Mouse (Mus musculus): ENCODE measurements at regions not wholly inside any gene's neighbourhood (a gene's known extent, or its start where the extent isn't known, plus 50 kb on each side); places are given as distances from the start of the nearest gene placed in this dataset.
A peak's percentile ranks its signal among the peaks of the same experiment; 100 is the strongest.

DNA sequence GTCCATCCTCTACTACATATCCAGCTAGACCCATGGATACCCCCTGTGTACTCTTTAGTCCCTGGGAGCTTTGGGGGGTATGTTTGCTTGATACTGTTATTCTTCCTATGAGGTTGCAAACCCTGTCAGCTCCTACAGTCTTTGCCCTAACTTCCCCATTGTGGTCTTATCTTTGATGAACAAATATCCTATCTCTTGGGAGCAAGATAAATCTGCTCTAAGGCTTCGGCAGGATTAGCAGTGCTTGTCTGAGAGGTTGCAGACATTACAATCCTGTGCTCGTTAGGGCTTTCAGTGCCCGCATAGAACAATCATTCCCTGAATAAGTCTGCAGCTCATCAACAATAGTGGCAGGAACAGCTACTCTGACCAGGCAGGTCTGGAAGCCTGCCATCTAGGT, 1002.7 kb upstream of the Zeb2 start:
- DNase-seq = no peak

DNA sequence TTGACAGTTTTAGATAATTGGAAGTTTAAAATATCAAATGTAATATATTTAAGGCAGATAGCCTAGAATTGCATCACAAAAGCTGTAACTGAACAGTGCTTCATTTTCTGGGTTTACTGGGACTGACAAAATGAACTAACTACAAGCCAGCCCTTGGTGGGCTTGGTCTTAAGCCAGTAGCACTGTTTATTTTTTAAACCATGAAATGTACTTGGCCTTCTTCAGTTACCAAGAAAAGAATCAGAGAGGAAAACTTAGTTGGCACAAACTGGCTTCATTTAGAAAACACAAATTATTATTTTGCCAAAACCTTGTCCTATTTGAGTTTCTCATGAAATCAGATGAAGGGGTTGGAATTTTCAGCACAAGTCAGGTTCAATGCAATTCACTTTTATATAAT, 989.8 kb upstream of the Zeb2 start:
- DNase-seq = peak; percentile 5

DNA sequence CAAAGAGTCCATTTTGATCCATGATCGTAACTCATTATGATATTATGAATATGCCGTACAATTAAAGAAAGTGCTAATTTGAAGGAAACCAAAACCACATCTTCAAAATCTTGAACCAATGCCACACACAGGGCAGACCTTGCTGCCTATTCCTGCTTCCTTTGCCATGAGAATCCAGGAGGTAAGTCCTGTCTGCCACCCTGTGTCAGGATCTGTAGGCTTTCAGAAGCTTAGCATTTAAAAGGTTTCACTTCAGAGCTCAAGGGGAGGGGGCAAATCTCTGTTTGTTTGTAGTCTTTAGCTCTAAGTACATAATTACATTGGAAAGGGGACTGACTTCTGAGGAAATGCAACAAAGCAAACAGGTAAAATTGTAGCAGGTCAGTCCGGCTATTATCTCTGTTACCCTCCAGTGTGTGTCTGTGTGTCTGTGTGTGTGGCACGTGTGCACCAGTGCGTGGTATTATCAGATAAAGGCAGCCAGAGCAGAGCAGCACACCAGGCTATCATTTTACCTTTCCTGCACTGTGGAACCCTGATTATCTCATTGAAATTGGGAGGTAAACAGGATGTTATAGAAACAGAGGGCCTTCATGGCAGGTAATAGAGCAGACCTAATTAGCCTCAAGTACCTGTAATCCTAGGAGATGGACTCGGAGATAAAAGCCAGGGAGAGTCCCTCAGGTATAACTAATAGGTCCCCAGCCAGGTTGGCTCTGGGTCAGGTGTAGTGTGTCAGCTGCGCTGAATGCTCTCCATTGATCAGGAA, 948.0 kb upstream of the Zeb2 start:
- DNase-seq = no peak

GRCm38 (mm10) chr2:46055729-46056128, 938.5 kb upstream of the Zeb2 start:
- DNase-seq = no peak

GRCm38 (mm10) chr2:46054902-46055301, 937.7 kb upstream of the Zeb2 start:
- no peak for DNase-seq

DNA sequence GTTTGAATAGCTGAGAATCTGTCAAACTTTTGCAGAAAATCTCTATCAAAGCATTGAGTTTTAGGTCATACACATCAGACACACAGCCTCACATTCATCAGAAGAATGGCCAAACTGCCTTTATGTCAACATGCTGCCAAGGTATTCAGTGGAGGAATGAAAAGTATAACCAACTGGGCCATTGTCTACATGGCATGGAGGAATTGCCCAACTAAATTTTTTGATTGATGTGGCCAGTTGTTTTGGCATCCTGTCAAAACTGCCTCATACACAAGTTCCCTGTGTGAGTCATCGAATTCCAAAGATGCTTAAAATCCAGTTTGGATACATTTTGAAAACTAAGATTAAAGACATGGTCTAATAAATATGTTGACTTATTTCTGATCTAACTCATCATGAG, 904.7 kb upstream of the Zeb2 start:
- DNase-seq = no peak

GRCm38 (mm10) chr2:46013771-46014269, 896.6 kb upstream of the Zeb2 start:
- no peak for DNase-seq

- no peak for DNase-seq
Observed at GRCm38 (mm10) chr2:46012716-46013115, 895.5 kb upstream of the Zeb2 start.

DNA sequence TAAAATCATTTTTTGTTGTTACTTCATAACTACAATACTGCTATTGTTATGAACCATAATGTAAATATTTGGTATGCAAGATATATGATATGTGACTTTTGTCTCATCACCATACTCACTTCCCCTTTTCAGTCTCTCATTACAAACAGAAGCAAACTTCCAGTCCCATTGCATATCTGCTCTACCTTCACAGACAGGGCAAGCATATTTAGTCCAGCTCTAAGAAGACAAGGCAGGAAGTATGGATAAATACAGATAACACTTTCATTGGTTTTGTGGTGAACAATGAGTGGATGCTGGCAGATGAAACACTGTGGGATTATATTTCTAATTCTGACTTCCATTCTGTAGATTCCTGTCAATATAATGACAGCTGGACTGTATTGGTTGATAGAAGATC, 858.0 kb upstream of the Zeb2 start:
- DNase-seq = no peak

- DNase-seq = no peak
Observed at GRCm38 (mm10) chr2:45968635-45969034, 851.4 kb upstream of the Zeb2 start.

GRCm38 (mm10) chr2:45956792-45957330, 839.7 kb upstream of the Zeb2 start:
- DNase-seq = no peak

DNA sequence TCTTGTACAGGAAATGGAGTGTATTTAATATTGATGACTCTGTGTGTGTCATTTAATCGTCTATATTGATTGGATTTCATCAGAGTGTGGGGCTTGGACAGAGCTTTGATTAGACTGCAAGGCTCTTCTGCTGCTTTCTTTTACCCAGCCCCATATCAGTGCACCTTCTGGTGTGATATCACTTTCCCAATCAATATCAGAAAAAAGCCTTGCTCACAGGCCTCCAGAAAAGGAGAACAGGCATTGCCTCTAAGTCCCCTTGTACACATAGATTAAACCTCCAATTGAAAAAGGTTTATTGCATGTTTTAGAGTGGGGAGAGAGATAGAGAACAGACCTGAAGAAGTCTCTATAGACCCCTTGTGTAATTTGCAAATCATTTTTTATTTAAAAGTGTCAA, 831.6 kb upstream of the Zeb2 start:
- no peak for DNase-seq

- no peak for DNase-seq
Observed at GRCm38 (mm10) chr2:45925791-45926480, 808.7 kb upstream of the Zeb2 start.

- DNase-seq = no peak
Observed at GRCm38 (mm10) chr2:45908871-45909270, 791.7 kb upstream of the Zeb2 start.

GRCm38 (mm10) chr2:45904623-45905235, 787.5 kb upstream of the Zeb2 start:
- DNase-seq = no peak

DNA sequence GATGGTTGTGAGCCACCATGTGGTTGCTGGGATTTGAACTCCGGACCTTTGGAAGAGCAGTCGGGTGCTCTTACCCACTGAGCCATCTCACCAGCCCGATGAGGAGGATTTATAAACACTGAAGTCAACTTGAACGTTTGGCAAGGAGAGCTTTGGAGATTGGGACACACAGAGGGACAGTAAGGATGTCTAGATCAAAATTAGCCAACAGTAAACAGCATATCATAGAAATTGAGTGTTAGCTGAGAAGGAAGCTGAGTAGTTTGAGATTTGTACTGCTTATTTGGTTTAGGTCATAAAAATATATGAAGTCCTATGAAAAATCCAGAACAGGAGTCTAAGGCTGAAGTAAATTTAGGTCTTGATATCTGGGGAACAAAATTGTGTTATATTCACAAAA, 786.9 kb upstream of the Zeb2 start:
- DNase-seq = no peak

DNA sequence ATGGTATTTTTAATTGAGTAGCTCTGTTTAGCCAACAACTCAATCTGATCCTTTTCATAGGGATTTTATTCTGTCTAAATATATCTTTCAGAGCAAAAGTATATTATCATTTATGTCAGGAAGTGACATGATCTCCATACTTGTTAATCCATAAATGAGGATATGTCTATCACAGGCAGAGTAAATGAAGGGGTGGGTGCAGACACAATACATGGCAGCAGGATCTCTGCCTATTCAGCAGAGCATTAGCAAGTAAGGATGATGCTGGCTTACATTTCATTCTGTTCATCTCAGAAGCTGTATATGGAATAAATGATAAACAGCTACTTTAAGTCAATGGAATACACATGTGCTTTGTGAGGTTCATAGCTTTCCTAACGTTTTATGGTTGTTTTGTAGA, 786.2 kb upstream of the Zeb2 start:
- DNase-seq = no peak

DNA sequence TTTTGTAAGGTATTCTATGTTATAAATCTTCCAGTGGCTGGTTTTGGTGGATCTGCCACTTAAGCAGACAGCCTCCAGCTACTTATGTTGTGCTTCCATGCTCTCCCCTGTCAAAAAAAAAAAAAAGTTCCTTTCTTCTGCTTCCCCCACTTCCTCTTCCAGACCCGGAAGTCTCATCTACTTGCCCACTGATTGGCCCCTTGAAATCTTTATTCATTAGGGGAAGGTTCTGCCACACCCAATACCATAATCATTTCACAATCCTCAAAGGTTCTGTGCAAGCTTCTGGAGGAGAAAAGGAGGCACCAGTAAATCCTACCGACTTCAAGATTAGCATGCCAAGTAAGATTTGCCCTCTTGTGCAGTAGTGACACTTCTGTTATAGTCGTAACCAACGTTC, 784.7 kb upstream of the Zeb2 start:
- DNase-seq = no peak

- no peak for DNase-seq
Observed at GRCm38 (mm10) chr2:45884680-45885079, 767.5 kb upstream of the Zeb2 start.

GRCm38 (mm10) chr2:45878656-45879055, 761.5 kb upstream of the Zeb2 start:
- DNase-seq = no peak

DNA sequence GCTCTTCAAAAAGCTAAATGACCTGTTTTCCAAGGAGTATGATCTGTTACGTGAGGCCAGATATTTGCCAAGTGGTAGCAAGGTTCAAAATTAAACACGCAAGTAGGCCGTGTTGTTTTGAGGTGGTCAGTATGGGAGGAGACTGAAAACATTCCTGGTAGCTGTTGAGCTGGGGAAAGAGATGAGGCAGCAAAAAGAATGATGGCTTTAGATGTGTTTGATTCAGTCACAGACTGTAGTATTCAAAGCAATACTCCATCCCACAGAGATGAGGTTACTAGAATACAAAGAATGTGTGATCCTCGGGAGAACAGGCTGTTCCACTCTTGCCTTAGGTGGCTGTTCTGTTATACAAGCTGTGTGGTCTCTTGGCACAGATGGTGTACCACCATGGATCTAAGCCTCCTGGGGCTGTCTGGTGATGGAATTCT, 742.7 kb upstream of the Zeb2 start:
- DNase-seq = peak; percentile 2

DNA sequence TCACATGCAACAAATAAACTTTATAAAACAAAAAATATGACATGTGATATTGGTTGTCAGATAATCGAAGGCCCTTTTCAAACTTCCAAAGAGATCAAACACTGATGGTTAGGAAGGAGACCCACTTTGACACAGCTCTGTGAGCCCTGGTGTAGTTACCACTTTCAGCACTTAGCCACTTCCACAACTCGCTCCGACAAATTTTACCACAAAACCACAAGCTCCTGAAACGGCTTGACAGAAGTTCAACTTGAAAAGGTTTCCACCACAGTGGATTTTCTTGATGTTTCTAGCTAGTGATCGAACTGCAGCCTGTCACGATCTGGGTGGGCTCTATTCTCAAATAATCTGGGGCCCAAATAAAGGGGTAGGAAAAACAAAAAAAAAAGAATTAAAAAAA, 742.2 kb upstream of the Zeb2 start:
- DNase-seq = no peak

DNA sequence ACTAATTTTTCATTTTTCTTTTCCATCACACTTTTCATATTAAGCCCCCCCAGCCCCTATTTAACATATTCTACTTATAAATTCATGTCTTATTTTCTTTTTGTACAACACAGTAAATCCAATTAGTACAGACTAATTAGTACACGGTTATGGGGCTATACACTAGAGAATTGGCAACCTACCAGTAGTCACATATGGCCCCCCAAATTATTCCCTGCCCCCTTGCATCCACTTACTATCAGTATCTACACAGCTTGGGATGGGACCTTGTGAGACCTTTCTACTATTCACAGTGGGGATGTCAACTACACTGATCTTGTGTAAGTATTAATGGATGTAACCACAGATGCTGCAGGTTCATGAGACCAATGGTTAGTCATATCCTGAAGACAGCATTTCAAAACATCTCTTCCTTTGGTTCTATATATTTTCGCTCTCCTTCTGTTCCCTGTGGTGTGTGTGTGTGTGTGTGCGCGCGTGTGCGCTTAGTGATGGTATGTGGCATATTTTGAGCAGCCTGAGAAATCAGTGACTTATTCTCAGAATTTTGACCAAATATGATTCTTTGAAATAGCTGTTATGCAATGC, 732.9 kb upstream of the Zeb2 start:
- DNase-seq = no peak
